ENCODE assay signal across 13 mouse cellular contexts in genomic region chr11:109269283-109269661, GRCm38 (mm10). TPM values are rescaled to one million over a fixed set of nuclear protein-coding genes. Genes with fewer than 3 reads are reported as not detected.
A peak's percentile ranks its signal among the peaks of the same experiment; 100 is the strongest.
DNase-seq lines count a peak whose midpoint lies in the region; ATAC-seq and TF ChIP-seq lines count a peak whose summit lies in the region.
"Had no signal": no experiment of that assay in that cellular context is flagged by ENCODE, and none has a peak within 500 bp of the region (broad histone marks: within the 10 kb centered on the region; RNA-seq: fewer than 3 reads in every experiment).

No protein-coding gene starts in this region.

- no peak overlapping the region for H3K4me2 ChIP-seq in forebrain, postnatal 0 days (ENCODE audit: low read depth)
- no peak overlapping the region for H3K4me2 ChIP-seq in midbrain, embryonic 11.5 days
- H3K4me2 ChIP-seq in midbrain, embryonic 16.5 days (ENCODE audit: low read length): no peak overlapping the region
- H3K4me2 ChIP-seq in limb, embryonic 12.5 days: peak overlapping the region; percentile 41
- H3K4me2 ChIP-seq in neural tube, embryonic 14.5 days (ENCODE audit: low read depth, low read length): no peak overlapping the region

- ATAC-seq in forebrain, postnatal 0 days: no peak
- ATAC-seq in midbrain, embryonic 11.5 days (ENCODE audit: low FRiP score): no peak
- ATAC-seq in midbrain, embryonic 16.5 days: no peak
- no peak for ATAC-seq in limb, embryonic 12.5 days (ENCODE audit: insufficient number of reproducible peaks, insufficient read depth, low FRiP score, low TSS enrichment, low read depth)
- no peak for ATAC-seq in neural tube, embryonic 14.5 days (ENCODE audit: low read depth)

- no peak for DNase-seq in forebrain, embryonic 10.5 days (ENCODE audit: extremely low spot score, low spot score)
- no peak for DNase-seq in forebrain, postnatal 0 days
- peak; percentile 71 for DNase-seq in midbrain, embryonic 11.5 days (ENCODE audit: low spot score, missing footprints)
- no peak for DNase-seq in thymus, postnatal 4 days
- no peak for DNase-seq in spleen, adult 18-20 months
- DNase-seq: cerebellum, adult 9-10 months; heart, adult 18-20 months; heart, postnatal 14 days; lung, adult 2 months had no signal

- TF ChIP-seq CTCF in forebrain, postnatal 0 days (IDR thresholded peaks at IDR 0.05; ENCODE audit: low read depth): no peak

- peak overlapping the region; percentile 36; the same call in 1 of the 2 replicates for H3K27ac ChIP-seq in forebrain, embryonic 10.5 days
- no peak overlapping the region for H3K27ac ChIP-seq in forebrain, postnatal 0 days (ENCODE audit: low read depth, low read length)
- H3K27ac ChIP-seq in midbrain, embryonic 11.5 days (ENCODE audit: low read depth, low read length): no peak overlapping the region
- no peak overlapping the region for H3K27ac ChIP-seq in midbrain, embryonic 16.5 days (ENCODE audit: low read length)
- peak overlapping the region; percentile 89 for H3K27ac ChIP-seq in limb, embryonic 12.5 days
- H3K27ac ChIP-seq in neural tube, embryonic 14.5 days (ENCODE audit: low read depth, low read length): peak overlapping the region; percentile 77

- no peaks in the 10 kb centered on the region for H3K36me3 ChIP-seq in forebrain, embryonic 10.5 days (replicated peaks)
- no peaks in the 10 kb centered on the region; the same call in 1 of the 2 replicates for H3K36me3 ChIP-seq in forebrain, postnatal 0 days (ENCODE audit: insufficient read depth)
- no peaks in the 10 kb centered on the region for H3K36me3 ChIP-seq in midbrain, embryonic 11.5 days (ENCODE audit: control insufficient read depth, insufficient read depth, low read length)
- H3K36me3 ChIP-seq in midbrain, embryonic 16.5 days (ENCODE audit: control insufficient read depth, insufficient read depth, low read length): no peaks in the 10 kb centered on the region; the same call in 1 of the 2 replicates
- no peaks in the 10 kb centered on the region for H3K36me3 ChIP-seq in limb, embryonic 12.5 days
- no peaks in the 10 kb centered on the region for H3K36me3 ChIP-seq in neural tube, embryonic 14.5 days (ENCODE audit: control insufficient read depth, insufficient read depth, low read length)

- no peak overlapping the region for H3K4me3 ChIP-seq in forebrain, embryonic 10.5 days
- no peak overlapping the region for H3K4me3 ChIP-seq in forebrain, postnatal 0 days (ENCODE audit: low read depth, low read length)
- no peak overlapping the region for H3K4me3 ChIP-seq in midbrain, embryonic 11.5 days (ENCODE audit: low read depth, low read length)
- H3K4me3 ChIP-seq in midbrain, embryonic 16.5 days (ENCODE audit: low read depth, low read length): no peak overlapping the region
- no peak overlapping the region for H3K4me3 ChIP-seq in limb, embryonic 12.5 days (replicated peaks)
- no peak overlapping the region for H3K4me3 ChIP-seq in neural tube, embryonic 14.5 days (ENCODE audit: low read depth, low read length)
- H3K4me3 ChIP-seq: myocyte had no signal

- 89% methylated on average over 5 of the region's 5 CpGs for WGBS in forebrain, embryonic 10.5 days
- 71% methylated on average over 5 of the region's 5 CpGs for WGBS in forebrain, postnatal 0 days
- WGBS in midbrain, embryonic 11.5 days: 82% methylated on average over 5 of the region's 5 CpGs
- WGBS in midbrain, embryonic 16.5 days: 70% methylated on average over 5 of the region's 5 CpGs
- 41% methylated on average over 5 of the region's 5 CpGs for WGBS in limb, embryonic 12.5 days
- WGBS in neural tube, embryonic 14.5 days: 70% methylated on average over 5 of the region's 5 CpGs

- H3K4me1 ChIP-seq in forebrain, embryonic 10.5 days: peaks cover 14% of the 10 kb centered on the region
- H3K4me1 ChIP-seq in forebrain, postnatal 0 days (ENCODE audit: insufficient read depth): no peaks in the 10 kb centered on the region
- no peaks in the 10 kb centered on the region for H3K4me1 ChIP-seq in midbrain, embryonic 11.5 days (ENCODE audit: control insufficient read depth, insufficient read depth, low read length)
- H3K4me1 ChIP-seq in midbrain, embryonic 16.5 days (ENCODE audit: control insufficient read depth, insufficient read depth, low read length): no peaks in the 10 kb centered on the region; the same call in 1 of the 2 replicates
- peaks cover 33% of the 10 kb centered on the region for H3K4me1 ChIP-seq in limb, embryonic 12.5 days (replicated peaks)
- peaks cover 7% of the 10 kb centered on the region; the same call in 1 of the 2 replicates for H3K4me1 ChIP-seq in neural tube, embryonic 14.5 days (ENCODE audit: control insufficient read depth, insufficient read depth, low read length)

- H3K9ac ChIP-seq in forebrain, postnatal 0 days: no peak overlapping the region
- no peak overlapping the region for H3K9ac ChIP-seq in midbrain, embryonic 11.5 days (ENCODE audit: low read length)
- H3K9ac ChIP-seq in midbrain, embryonic 16.5 days (ENCODE audit: low read depth, low read length): no peak overlapping the region
- no peak overlapping the region for H3K9ac ChIP-seq in limb, embryonic 12.5 days (replicated peaks)
- H3K9ac ChIP-seq in neural tube, embryonic 14.5 days (replicated peaks; ENCODE audit: low read depth, low read length): no peak overlapping the region

- H3K9me3 ChIP-seq in forebrain, embryonic 10.5 days: no peaks in the 10 kb centered on the region
- H3K9me3 ChIP-seq in forebrain, postnatal 0 days (ENCODE audit: low read length): no peaks in the 10 kb centered on the region
- H3K9me3 ChIP-seq in midbrain, embryonic 11.5 days (ENCODE audit: control insufficient read depth, low read length): no peaks in the 10 kb centered on the region
- no peaks in the 10 kb centered on the region for H3K9me3 ChIP-seq in midbrain, embryonic 16.5 days (replicated peaks; ENCODE audit: control insufficient read depth, low read length, poor library complexity, severe bottlenecking)
- H3K9me3 ChIP-seq in limb, embryonic 12.5 days: no peaks in the 10 kb centered on the region
- H3K9me3 ChIP-seq in neural tube, embryonic 14.5 days (ENCODE audit: control insufficient read depth, low read length): no peaks in the 10 kb centered on the region

- H3K27me3 ChIP-seq in forebrain, embryonic 10.5 days (ENCODE audit: poor library complexity, severe bottlenecking): no peaks in the 10 kb centered on the region
- no peaks in the 10 kb centered on the region for H3K27me3 ChIP-seq in forebrain, postnatal 0 days (ENCODE audit: insufficient read depth, low read length)
- no peaks in the 10 kb centered on the region for H3K27me3 ChIP-seq in midbrain, embryonic 11.5 days (ENCODE audit: control insufficient read depth, insufficient read depth, low read length)
- no peaks in the 10 kb centered on the region for H3K27me3 ChIP-seq in midbrain, embryonic 16.5 days (ENCODE audit: control insufficient read depth, insufficient read depth, low read depth, low read length)
- H3K27me3 ChIP-seq in limb, embryonic 12.5 days: no peaks in the 10 kb centered on the region
- no peaks in the 10 kb centered on the region for H3K27me3 ChIP-seq in neural tube, embryonic 14.5 days (ENCODE audit: control insufficient read depth, insufficient read depth, low read length)

RNA-seq across cellular contexts. Expression of gene Rgs9, which starts 28.7 kb away (rescaled TPM):
- 1.3 and 2.0 TPM in 2 replicates for polyA plus RNA-seq in forebrain, embryonic 10.5 days (2016; fragmentation: Nextera tagmentation; extraction: Ambion mirVana)
- total RNA-seq in forebrain, postnatal 0 days (2014; rRNA removed): 25.6 and 31.8 TPM in 2 replicates
- polyA plus RNA-seq in forebrain, postnatal 0 days (2015; fragmentation: Nextera tagmentation; extraction: Ambion mirVana): 12.2 and 15.3 TPM in 2 replicates
- 1.6 and 1.7 TPM in 2 replicates for polyA plus RNA-seq in midbrain, embryonic 11.5 days (2014; fragmentation: Nextera tagmentation; extraction: Ambion mirVana)
- polyA plus RNA-seq in midbrain, embryonic 16.5 days (2015; fragmentation: Nextera tagmentation; extraction: Ambion mirVana): 17.5 and 18.8 TPM in 2 replicates
- 4.1 and 5.7 TPM in 2 replicates for polyA plus RNA-seq in limb, embryonic 12.5 days (2016; fragmentation: Nextera tagmentation; extraction: Ambion mirVana)
- 7.1 and 16.1 TPM in 2 replicates for polyA plus RNA-seq in neural tube, embryonic 14.5 days (2014; fragmentation: Nextera tagmentation; extraction: Ambion mirVana)
- polyA plus RNA-seq: myocyte had no signal

Comparison
In these comparisons a context has a peak if more than half of its experiments do, and no peak if none do; other contexts are left out.
1. H3K27ac ChIP-seq: peak in forebrain, embryonic 10.5 days (single experiment), limb, embryonic 12.5 days (single experiment) and neural tube, embryonic 14.5 days (single experiment); none in forebrain, postnatal 0 days (single experiment), midbrain, embryonic 11.5 days (single experiment) and midbrain, embryonic 16.5 days (single experiment).